Mouse (Mus musculus) testis, adult 2 months (tissue): Measurements from ENCODE around the gene Aco2.

Experiments
- CTCF ChIP-seq: fragments of 200-500 bp; IDR thresholded peaks from 2 replicates; pipeline ENCODE4 v1.5.1; 2012; ENCODE audit warnings: low read depth, mild to moderate bottlenecking, inconsistent platforms, low read length, moderate library complexity; ENCODE audit not compliant: control insufficient read depth, insufficient read depth, insufficient replicate concordance
- POLR2A ChIP-seq: fragments of 200-500 bp; IDR thresholded peaks from 2 replicates; pipeline ENCODE4 v1.6.1; 2012; ENCODE audit warnings: low read depth, mild to moderate bottlenecking, inconsistent platforms, low read length, moderate library complexity; ENCODE audit not compliant: control insufficient read depth

- TF ChIP-seq POLR2A, result no peak
- no peak for TF ChIP-seq CTCF
Observed at GRCm38 (mm10) chr15:81891140-81891802, 19.2 kb downstream of the Aco2 start.
